Comparison of ENCODE assay signal across 12 mouse cellular contexts in genomic region chr16:22075829-22076619, GRCm38 (mm10).
A peak's percentile ranks its signal among the peaks of the same experiment; 100 is the strongest.
DNase-seq lines count a peak whose midpoint lies in the region; ATAC-seq and TF ChIP-seq lines count a peak whose summit lies in the region.
"Had no signal": no experiment of that assay in that cellular context is flagged by ENCODE, and none has a peak within 500 bp of the region (broad histone marks: within the 10 kb centered on the region; RNA-seq: fewer than 3 reads in every experiment).

No protein-coding gene starts in this region.

- 49% methylated on average over 5 of the region's 5 CpGs for WGBS in lung, postnatal 0 days

- no peak overlapping the region for H3K4me2 ChIP-seq in lung, postnatal 0 days (replicated peaks; ENCODE audit: low read depth, low read length)
- H3K4me2 ChIP-seq: liver, embryonic 11.5 days; neural tube, embryonic 12.5 days had no signal

- H3K36me3 ChIP-seq in lung, postnatal 0 days (ENCODE audit: insufficient read depth, low read length): no peaks in the 10 kb centered on the region; the same call in 1 of the 2 replicates

- H3K9me3 ChIP-seq in lung, postnatal 0 days (ENCODE audit: low read length): no peaks in the 10 kb centered on the region
- H3K9me3 ChIP-seq: neural tube, embryonic 12.5 days had no signal

- no peak overlapping the region for H3K4me3 ChIP-seq in lung, postnatal 0 days (ENCODE audit: low read depth, low read length)
- H3K4me3 ChIP-seq: neural tube, embryonic 12.5 days had no signal

- no peak for TF ChIP-seq EP300 in lung, postnatal 0 days (IDR thresholded peaks at IDR 0.05)

- peak overlapping the region; percentile 43 for H3K27ac ChIP-seq in lung, postnatal 0 days (ENCODE audit: low read length)
- H3K27ac ChIP-seq: neural tube, embryonic 12.5 days had no signal

- H3K4me1 ChIP-seq in lung, postnatal 0 days (ENCODE audit: insufficient read depth, low read depth, low read length): no peaks in the 10 kb centered on the region

- H3K27me3 ChIP-seq in lung, postnatal 0 days (replicated peaks; ENCODE audit: insufficient read depth, low read length): no peaks in the 10 kb centered on the region
- H3K27me3 ChIP-seq: neural tube, embryonic 12.5 days had no signal

- no peak for DNase-seq in lung, postnatal 0 days (ENCODE audit: low spot score)
- no peak for DNase-seq in lung, postnatal 25 days (ENCODE audit: low spot score)
- DNase-seq in ES-CJ7 (ENCODE audit: low read depth, low spot score): peak; percentile 91
- no peak for DNase-seq in heart, adult 18-20 months
- no peak for DNase-seq in B cell, adult 2 months
- DNase-seq: kidney, adult 18-20 months; right cerebral cortex, postnatal 14 days had no signal

- peak; percentile 9; the same call in 1 of the 2 replicates for ATAC-seq in lung, postnatal 0 days
- ATAC-seq in common myeloid progenitor, adult 5-6 weeks (replicated peaks; ENCODE audit: low read depth, poor library complexity, severe bottlenecking): peak; percentile 56; the same call in 1 of the 2 replicates
- ATAC-seq in megakaryocyte progenitor cell, adult 5-6 weeks (replicated peaks; ENCODE audit: poor library complexity): peak; percentile 57
- ATAC-seq in CD4-positive, CD25-positive, alpha-beta regulatory T cell, adult 4 months: no peak

- no peak overlapping the region for H3K9ac ChIP-seq in lung, postnatal 0 days (replicated peaks; ENCODE audit: low read depth)
- H3K9ac ChIP-seq: neural tube, embryonic 12.5 days had no signal

- no peak for TF ChIP-seq CTCF in lung, postnatal 0 days (IDR thresholded peaks at IDR 0.05)
